Mouse (Mus musculus): ENCODE results near the gene Rtp1. TPM values are rescaled to one million over a fixed set of nuclear protein-coding genes. Genes with fewer than 3 reads are reported as not detected.

Rtp1 gene
- polyA plus RNA-seq, 1 experiment from 2014 or later: 2.0 TPM

- DNase-seq (ENCODE audit: low spot score) (no peak), ATAC-seq (ENCODE audit: low read depth) (no peak)
- Histone ChIP-seq H3K27ac (replicated peaks; ENCODE audit: low read depth, low read length) (no peak overlapping the region), H3K4me2 (ENCODE audit: low read depth, low read length) (no peak overlapping the region), H3K9me3 (ENCODE audit: control insufficient read depth, low read length) (no peaks in the 10 kb centered on the region), H3K4me1 (ENCODE audit: control insufficient read depth, insufficient read depth, low read length) (0 out of 2 replicates have a peak, but pooled peaks cover 2% of the 10 kb centered on the region), H3K9ac (ENCODE audit: low read depth, low read length) (no peak overlapping the region), H3K27me3 (replicated peaks; ENCODE audit: control insufficient read depth, insufficient read depth, low read length) (no peaks in the 10 kb centered on the region), H3K4me3 (ENCODE audit: low read depth, low read length) (no peak overlapping the region), H3K36me3 (ENCODE audit: control insufficient read depth, insufficient read depth, low read length) (no peaks in the 10 kb centered on the region)
- WGBS: 83% methylated on average over 4 of the region's 4 CpGs
Observed at GRCm38 (mm10) chr16:23463671-23464347, 34.9 kb downstream of the Rtp1 start.

GRCm38 (mm10) chr16:23471551-23471950 is 42.6 kb downstream of the Rtp1 start:
- WGBS: 93% methylated on average over 6 of the region's 6 CpGs
- H3K27ac ChIP-seq (replicated peaks; ENCODE audit: low read depth, low read length): no peak overlapping the region
- no peaks in the 10 kb centered on the region for H3K4me1 ChIP-seq (ENCODE audit: control insufficient read depth, insufficient read depth, low read length)
- no peak overlapping the region for H3K9ac ChIP-seq (ENCODE audit: low read depth, low read length)
- ATAC-seq (ENCODE audit: low read depth): no peak
- H3K4me2 ChIP-seq (ENCODE audit: low read depth, low read length): no peak overlapping the region
- H3K27me3 ChIP-seq (replicated peaks; ENCODE audit: control insufficient read depth, insufficient read depth, low read length): no peaks in the 10 kb centered on the region
- no peak for DNase-seq (ENCODE audit: low spot score)
- H3K4me3 ChIP-seq (ENCODE audit: low read depth, low read length): no peak overlapping the region
- no peaks in the 10 kb centered on the region for H3K9me3 ChIP-seq (ENCODE audit: control insufficient read depth, low read length)
- no peaks in the 10 kb centered on the region for H3K36me3 ChIP-seq (ENCODE audit: control insufficient read depth, insufficient read depth, low read length)

- H3K9ac ChIP-seq (ENCODE audit: low read depth, low read length): no peak overlapping the region
- H3K4me3 ChIP-seq (ENCODE audit: low read depth, low read length): no peak overlapping the region
- WGBS: 62% methylated on average over 3 of the region's 3 CpGs
- ATAC-seq (ENCODE audit: low read depth): no peak
- H3K4me1 ChIP-seq (ENCODE audit: control insufficient read depth, insufficient read depth, low read length): no peaks in the 10 kb centered on the region
- no peaks in the 10 kb centered on the region for H3K9me3 ChIP-seq (ENCODE audit: control insufficient read depth, low read length)
- H3K27ac ChIP-seq (replicated peaks; ENCODE audit: low read depth, low read length): no peak overlapping the region
- DNase-seq (ENCODE audit: low spot score): no peak
- H3K36me3 ChIP-seq (ENCODE audit: control insufficient read depth, insufficient read depth, low read length): no peaks in the 10 kb centered on the region
- no peaks in the 10 kb centered on the region for H3K27me3 ChIP-seq (replicated peaks; ENCODE audit: control insufficient read depth, insufficient read depth, low read length)
- no peak overlapping the region for H3K4me2 ChIP-seq (ENCODE audit: low read depth, low read length)
Observed at GRCm38 (mm10) chr16:23472046-23472445, 43.1 kb downstream of the Rtp1 start.

GRCm38 (mm10) chr16:23475651-23476050 is 46.7 kb downstream of the Rtp1 start:
- H3K27ac ChIP-seq (replicated peaks; ENCODE audit: low read depth, low read length): no peak overlapping the region
- H3K36me3 ChIP-seq (ENCODE audit: control insufficient read depth, insufficient read depth, low read length): no peaks in the 10 kb centered on the region
- no peak overlapping the region for H3K4me3 ChIP-seq (ENCODE audit: low read depth, low read length)
- no peaks in the 10 kb centered on the region for H3K27me3 ChIP-seq (replicated peaks; ENCODE audit: control insufficient read depth, insufficient read depth, low read length)
- H3K4me1 ChIP-seq (ENCODE audit: control insufficient read depth, insufficient read depth, low read length): no peaks in the 10 kb centered on the region
- no peak overlapping the region for H3K9ac ChIP-seq (ENCODE audit: low read depth, low read length)
- no peaks in the 10 kb centered on the region for H3K9me3 ChIP-seq (ENCODE audit: control insufficient read depth, low read length)
- ATAC-seq (ENCODE audit: low read depth): no peak
- DNase-seq (ENCODE audit: low spot score): no peak
- H3K4me2 ChIP-seq (ENCODE audit: low read depth, low read length): no peak overlapping the region
- WGBS: 80% methylated on average over 4 of the region's 4 CpGs

GRCm38 (mm10) chr16:23476598-23476997 is 47.7 kb downstream of the Rtp1 start:
- no peaks in the 10 kb centered on the region for H3K27me3 ChIP-seq (replicated peaks; ENCODE audit: control insufficient read depth, insufficient read depth, low read length)
- no peak overlapping the region for H3K9ac ChIP-seq (ENCODE audit: low read depth, low read length)
- no peaks in the 10 kb centered on the region for H3K4me1 ChIP-seq (ENCODE audit: control insufficient read depth, insufficient read depth, low read length)
- H3K9me3 ChIP-seq (ENCODE audit: control insufficient read depth, low read length): no peaks in the 10 kb centered on the region
- no peaks in the 10 kb centered on the region for H3K36me3 ChIP-seq (ENCODE audit: control insufficient read depth, insufficient read depth, low read length)
- no peak overlapping the region for H3K27ac ChIP-seq (replicated peaks; ENCODE audit: low read depth, low read length)
- DNase-seq (ENCODE audit: low spot score) (no peak), ATAC-seq (ENCODE audit: low read depth) (no peak)
- H3K4me3 ChIP-seq (ENCODE audit: low read depth, low read length): no peak overlapping the region
- H3K4me2 ChIP-seq (ENCODE audit: low read depth, low read length): no peak overlapping the region

GRCm38 (mm10) chr16:23479872-23480603 is 51.1 kb downstream of the Rtp1 start:
- 61% methylated on average over 7 of the region's 7 CpGs for WGBS

GRCm38 (mm10) chr16:23482218-23482617 is 53.3 kb downstream of the Rtp1 start:
- WGBS: 77% methylated on average over 3 of the region's 3 CpGs

More at GRCm38 (mm10) chr16:23479872-23480603, 51.1 kb downstream of the Rtp1 start:
- H3K9ac ChIP-seq (ENCODE audit: low read depth, low read length): no peak overlapping the region
- no peaks in the 10 kb centered on the region for H3K9me3 ChIP-seq (ENCODE audit: control insufficient read depth, low read length)
- no peak overlapping the region for H3K27ac ChIP-seq (replicated peaks; ENCODE audit: low read depth, low read length)
- H3K4me3 ChIP-seq (ENCODE audit: low read depth, low read length): no peak overlapping the region
- no peak overlapping the region for H3K4me2 ChIP-seq (ENCODE audit: low read depth, low read length)
- no peaks in the 10 kb centered on the region for H3K27me3 ChIP-seq (replicated peaks; ENCODE audit: control insufficient read depth, insufficient read depth, low read length)
- no peak for ATAC-seq (ENCODE audit: low read depth)
- no peaks in the 10 kb centered on the region for H3K36me3 ChIP-seq (ENCODE audit: control insufficient read depth, insufficient read depth, low read length)
- no peaks in the 10 kb centered on the region for H3K4me1 ChIP-seq (ENCODE audit: control insufficient read depth, insufficient read depth, low read length)
- no peak for DNase-seq (ENCODE audit: low spot score)

GRCm38 (mm10) chr16:23482846-23483245 is 53.9 kb downstream of the Rtp1 start:
- WGBS: 93% methylated on average over 12 of the region's 12 CpGs
- ATAC-seq (ENCODE audit: low read depth): no peak
- Histone ChIP-seq H3K9ac (ENCODE audit: low read depth, low read length) (no peak overlapping the region), H3K36me3 (ENCODE audit: control insufficient read depth, insufficient read depth, low read length) (no peaks in the 10 kb centered on the region), H3K4me1 (ENCODE audit: control insufficient read depth, insufficient read depth, low read length) (no peaks in the 10 kb centered on the region), H3K4me3 (ENCODE audit: low read depth, low read length) (no peak overlapping the region), H3K27ac (replicated peaks; ENCODE audit: low read depth, low read length) (no peak overlapping the region), H3K27me3 (replicated peaks; ENCODE audit: control insufficient read depth, insufficient read depth, low read length) (no peaks in the 10 kb centered on the region), H3K9me3 (ENCODE audit: control insufficient read depth, low read length) (no peaks in the 10 kb centered on the region), H3K4me2 (ENCODE audit: low read depth, low read length) (no peak overlapping the region)
- DNase-seq (ENCODE audit: low spot score): no peak

More at GRCm38 (mm10) chr16:23482218-23482617, 53.3 kb downstream of the Rtp1 start:
- H3K36me3 ChIP-seq (ENCODE audit: control insufficient read depth, insufficient read depth, low read length): no peaks in the 10 kb centered on the region
- ATAC-seq (ENCODE audit: low read depth) (no peak), DNase-seq (ENCODE audit: low spot score) (no peak)
- H3K27ac ChIP-seq (replicated peaks; ENCODE audit: low read depth, low read length): no peak overlapping the region
- H3K4me1 ChIP-seq (ENCODE audit: control insufficient read depth, insufficient read depth, low read length): no peaks in the 10 kb centered on the region
- H3K4me2 ChIP-seq (ENCODE audit: low read depth, low read length): no peak overlapping the region
- H3K4me3 ChIP-seq (ENCODE audit: low read depth, low read length): no peak overlapping the region
- no peak overlapping the region for H3K9ac ChIP-seq (ENCODE audit: low read depth, low read length)
- H3K27me3 ChIP-seq (replicated peaks; ENCODE audit: control insufficient read depth, insufficient read depth, low read length): no peaks in the 10 kb centered on the region
- no peaks in the 10 kb centered on the region for H3K9me3 ChIP-seq (ENCODE audit: control insufficient read depth, low read length)

GRCm38 (mm10) chr16:23483292-23483691 is 54.4 kb downstream of the Rtp1 start:
- H3K36me3 ChIP-seq (ENCODE audit: control insufficient read depth, insufficient read depth, low read length): no peaks in the 10 kb centered on the region
- no peak overlapping the region for H3K27ac ChIP-seq (replicated peaks; ENCODE audit: low read depth, low read length)
- DNase-seq (ENCODE audit: low spot score): no peak
- H3K4me1 ChIP-seq (ENCODE audit: control insufficient read depth, insufficient read depth, low read length): no peaks in the 10 kb centered on the region
- 71% methylated on average over 10 of the region's 10 CpGs for WGBS
- no peak overlapping the region for H3K9ac ChIP-seq (ENCODE audit: low read depth, low read length)
- no peak for ATAC-seq (ENCODE audit: low read depth)
- H3K27me3 ChIP-seq (replicated peaks; ENCODE audit: control insufficient read depth, insufficient read depth, low read length): no peaks in the 10 kb centered on the region
- H3K4me3 ChIP-seq (ENCODE audit: low read depth, low read length): no peak overlapping the region
- no peak overlapping the region for H3K4me2 ChIP-seq (ENCODE audit: low read depth, low read length)
- no peaks in the 10 kb centered on the region for H3K9me3 ChIP-seq (ENCODE audit: control insufficient read depth, low read length)
